ENCODE assay signal across 8 mouse cellular contexts in genomic region chr11:79069453-79070153, GRCm38 (mm10).
A peak's percentile ranks its signal among the peaks of the same experiment; 100 is the strongest.
DNase-seq lines count a peak whose midpoint lies in the region; ATAC-seq lines count a peak whose summit lies in the region.

No protein-coding gene starts in this region.

- H3K36me3 ChIP-seq in heart, embryonic 14.5 days (ENCODE audit: control insufficient read depth, insufficient read depth, low read length): peaks cover 20% of the 10 kb centered on the region
- 0 out of 2 replicates have a peak, but pooled peaks cover 3% of the 10 kb centered on the region for H3K36me3 ChIP-seq in embryonic facial prominence, embryonic 12.5 days
- H3K36me3 ChIP-seq in intestine, embryonic 15.5 days: no peaks in the 10 kb centered on the region

- peaks cover 45 to 73% of the 10 kb centered on the region in 2 experiments for H3K4me1 ChIP-seq in heart, embryonic 14.5 days (ENCODE audit: control insufficient read depth in 2 of 2, insufficient read depth in 2 of 2, low read length in 2 of 2)
- peaks cover 15% of the 10 kb centered on the region for H3K4me1 ChIP-seq in embryonic facial prominence, embryonic 12.5 days
- peaks cover 19% of the 10 kb centered on the region for H3K4me1 ChIP-seq in intestine, embryonic 15.5 days (replicated peaks)

- peak overlapping the region; percentile 13; the same call in 1 of the 2 replicates for H3K4me2 ChIP-seq in heart, embryonic 14.5 days (ENCODE audit: low read length)
- no peak overlapping the region for H3K4me2 ChIP-seq in embryonic facial prominence, embryonic 12.5 days (replicated peaks)
- no peak overlapping the region for H3K4me2 ChIP-seq in intestine, embryonic 15.5 days (replicated peaks)

- H3K9me3 ChIP-seq in heart, embryonic 14.5 days (ENCODE audit: control insufficient read depth, low read length): no peaks in the 10 kb centered on the region
- no peaks in the 10 kb centered on the region for H3K9me3 ChIP-seq in embryonic facial prominence, embryonic 12.5 days
- H3K9me3 ChIP-seq in intestine, embryonic 15.5 days: no peaks in the 10 kb centered on the region

- H3K27ac ChIP-seq in heart, embryonic 14.5 days (replicated peaks in 1 of 2; ENCODE audit: control insufficient read depth in 1 of 2, insufficient read depth in 1 of 2, low read depth in 2 of 2, low read length in 2 of 2): peak overlapping the region; percentile 43 to 76
- H3K27ac ChIP-seq in embryonic facial prominence, embryonic 12.5 days: 0 out of 2 replicates have a peak overlapping the region, but pooled peaks have one; percentile 11
- H3K27ac ChIP-seq in intestine, embryonic 15.5 days: no peak overlapping the region

- ATAC-seq in heart, embryonic 14.5 days (ENCODE audit: insufficient number of reproducible peaks, insufficient read depth, low FRiP score, low read depth): peak; percentile 58
- ATAC-seq in embryonic facial prominence, embryonic 12.5 days (ENCODE audit: insufficient number of reproducible peaks, insufficient read depth, low FRiP score, low TSS enrichment): no peak
- peak; percentile 50; the same call in 1 of the 2 replicates for ATAC-seq in intestine, embryonic 15.5 days
- peak; percentile 51 for ATAC-seq in megakaryocyte progenitor cell, adult 5-6 weeks (replicated peaks; ENCODE audit: poor library complexity)
- ATAC-seq in erythroid progenitor cell, adult 5-6 weeks (replicated peaks; ENCODE audit: low FRiP score, poor library complexity, severe bottlenecking): no peak; the same call in 1 of the 2 replicates
- ATAC-seq in monocyte, adult 5-6 weeks (replicated peaks; ENCODE audit: insufficient number of reproducible peaks, low FRiP score, low TSS enrichment, poor library complexity, severe bottlenecking): no peak

- intact Hi-C loops in heart, postnatal 36 days (cut with DNase I): loop anchor here (2.0 kb wide), 2 partner anchors 39 to 77 kb away; partner anchors contain the start of gene Ksr1

- DNase-seq in heart, postnatal 36 days: no peak
- DNase-seq in adrenal gland, postnatal 10 days: no peak

- WGBS in heart, embryonic 14.5 days: 11% methylated on average over 9 of the region's 10 CpGs
- 64% methylated on average over 10 of the region's 10 CpGs for WGBS in embryonic facial prominence, embryonic 12.5 days
- WGBS in intestine, embryonic 15.5 days: 36% methylated on average over 10 of the region's 10 CpGs

- H3K9ac ChIP-seq in heart, embryonic 14.5 days (ENCODE audit: low read length): peak overlapping the region; percentile 38
- H3K9ac ChIP-seq in embryonic facial prominence, embryonic 12.5 days: no peak overlapping the region
- no peak overlapping the region for H3K9ac ChIP-seq in intestine, embryonic 15.5 days

- no peaks in the 10 kb centered on the region for H3K27me3 ChIP-seq in heart, embryonic 14.5 days (ENCODE audit: control insufficient read depth, insufficient read depth, low read length)
- no peaks in the 10 kb centered on the region for H3K27me3 ChIP-seq in embryonic facial prominence, embryonic 12.5 days
- no peaks in the 10 kb centered on the region for H3K27me3 ChIP-seq in intestine, embryonic 15.5 days (replicated peaks)

- H3K4me3 ChIP-seq in heart, embryonic 14.5 days (ENCODE audit: control insufficient read depth in 1 of 2, insufficient read depth in 1 of 2, low read depth in 1 of 2, low read length in 2 of 2): no peak overlapping the region
- H3K4me3 ChIP-seq in embryonic facial prominence, embryonic 12.5 days: no peak overlapping the region
- no peak overlapping the region for H3K4me3 ChIP-seq in intestine, embryonic 15.5 days (replicated peaks)

Comparison
In these comparisons a context has a peak if more than half of its experiments do, and no peak if none do; other contexts are left out.
1. ATAC-seq: peak in heart, embryonic 14.5 days (single experiment), intestine, embryonic 15.5 days (single experiment) and megakaryocyte progenitor cell, adult 5-6 weeks (single experiment); none in embryonic facial prominence, embryonic 12.5 days (single experiment), erythroid progenitor cell, adult 5-6 weeks (single experiment) and monocyte, adult 5-6 weeks (single experiment).